Mouse (Mus musculus) limb, embryonic 11.5 days (tissue): ENCODE measurements around the gene Foxj2. TPM values are rescaled to one million over a fixed set of nuclear protein-coding genes. Genes with fewer than 3 reads are reported as not detected.
A peak's percentile ranks its signal among the peaks of the same experiment; 100 is the strongest.

Experiments
- ATAC-seq: fragments of 200-750 bp; cut with Nextera tagmentation; 2 replicates; pipeline ENCODE4 v1.8.0; 2017; ENCODE audit warnings: low read depth; ENCODE audit not compliant: insufficient number of reproducible peaks, low FRiP score, low TSS enrichment
- DNase-seq: peaks from one replicate; pipeline ENCODE4 v3.0.0-alpha.2; 2015; ENCODE audit warnings: low spot score
- H3K27ac ChIP-seq: fragments of 300-500 bp; sonication (generic); replicated peaks from 2 replicates; pipeline ENCODE4 v1.5.1; 2014; ENCODE audit warnings: low read depth, mild to moderate bottlenecking, low read length
- H3K27me3 ChIP-seq: fragments of 300-500 bp; sonication (generic); 2 replicates; pipeline ENCODE4 v1.6.1; 2014; ENCODE audit warnings: mild to moderate bottlenecking, low read length, mixed read lengths; ENCODE audit not compliant: control insufficient read depth, insufficient read depth
- H3K36me3 ChIP-seq: fragments of 300-500 bp; sonication (generic); 2 replicates; pipeline ENCODE4 v1.6.1; 2014; ENCODE audit warnings: mild to moderate bottlenecking, low read length, moderate library complexity, mixed read lengths; ENCODE audit not compliant: control insufficient read depth, insufficient read depth
- H3K4me1 ChIP-seq: fragments of 300-500 bp; sonication (generic); 2 replicates; pipeline ENCODE4 v1.6.1; 2014; ENCODE audit warnings: low read length, mixed read lengths; ENCODE audit not compliant: control insufficient read depth, insufficient read depth
- H3K4me2 ChIP-seq: fragments of 300-500 bp; sonication (generic); 2 replicates; pipeline ENCODE4 v1.6.1; 2014; ENCODE audit warnings: low read depth, mild to moderate bottlenecking, moderate library complexity; ENCODE audit not compliant: severe bottlenecking
- H3K4me3 ChIP-seq: fragments of 300-500 bp; sonication (generic); 2 replicates; pipeline ENCODE4 v1.5.1; 2014; ENCODE audit warnings: low read depth, low read length
- H3K9ac ChIP-seq: fragments of 300-500 bp; sonication (generic); 2 replicates; pipeline ENCODE4 v1.6.1; 2014; ENCODE audit warnings: mild to moderate bottlenecking, low read length
- H3K9me3 ChIP-seq: fragments of 300-500 bp; sonication (generic); 2 replicates; pipeline ENCODE4 v1.6.1; 2016; ENCODE audit warnings: low read length; ENCODE audit not compliant: control insufficient read depth
- WGBS: fragments of 180-500 bp; shearing (Covaris S2); extraction: QIAGEN DNeasy Blood & Tissue Kit; methylation state at CpG from one replicate; pipeline ENCODE4 v1.1.7; 2014; 5-methylcytosine and 5-hydroxymethylcytosine counted together
- polyA plus RNA-seq: library from polyadenylated mRNA; unstranded; fragments of >200 nt; fragmentation: Nextera tagmentation; extraction: Ambion mirVana; gene quantifications from 2 replicates; pipeline ENCODE4 v1.2.1, GENCODE M21; 2014

Gene Foxj2
- polyA plus RNA-seq, 1 experiment from 2014 or later: 3.9 TPM

GRCm38 (mm10) chr6:122784866-122785265 lies 34.8 kb upstream of the Foxj2 start:
- Histone ChIP-seq H3K27ac (no peak overlapping the region), H3K9me3 (no peaks in the 10 kb centered on the region), H3K4me1 (no peaks in the 10 kb centered on the region), H3K4me2 (no peak overlapping the region), H3K36me3 (no peaks in the 10 kb centered on the region), H3K9ac (no peak overlapping the region), H3K27me3 (no peaks in the 10 kb centered on the region), H3K4me3 (no peak overlapping the region)
- DNase-seq (no peak), ATAC-seq (no peak)
- 94% methylated on average over 3 of the region's 3 CpGs for WGBS

GRCm38 (mm10) chr6:122786275-122786674 lies 33.4 kb upstream of the Foxj2 start:
- no peaks in the 10 kb centered on the region for H3K9me3 ChIP-seq
- no peak overlapping the region for H3K9ac ChIP-seq
- no peak overlapping the region for H3K27ac ChIP-seq
- ATAC-seq (no peak), DNase-seq (peak; percentile 74)
- H3K4me3 ChIP-seq: no peak overlapping the region
- H3K4me2 ChIP-seq: no peak overlapping the region
- WGBS: 36% methylated on average over 5 of the region's 5 CpGs
- no peaks in the 10 kb centered on the region for H3K4me1 ChIP-seq
- H3K36me3 ChIP-seq: no peaks in the 10 kb centered on the region
- no peaks in the 10 kb centered on the region for H3K27me3 ChIP-seq

GRCm38 (mm10) chr6:122795254-122795935 lies 24.3 kb upstream of the Foxj2 start:
- H3K9ac ChIP-seq: no peak overlapping the region
- H3K4me2 ChIP-seq: no peak overlapping the region
- no peak overlapping the region for H3K4me3 ChIP-seq
- H3K36me3 ChIP-seq: no peaks in the 10 kb centered on the region
- H3K4me1 ChIP-seq: no peaks in the 10 kb centered on the region
- ATAC-seq (no peak), DNase-seq (no peak)
- H3K27ac ChIP-seq: no peak overlapping the region
- 75% methylated on average over 8 of the region's 8 CpGs for WGBS
- H3K27me3 ChIP-seq: no peaks in the 10 kb centered on the region
- H3K9me3 ChIP-seq: no peaks in the 10 kb centered on the region

- H3K36me3 ChIP-seq: no peaks in the 10 kb centered on the region
- DNase-seq (no peak), ATAC-seq (0 out of 2 replicates have a peak, but pooled peaks have one; percentile 1)
- peak overlapping the region; percentile 94 for H3K4me2 ChIP-seq
- H3K9me3 ChIP-seq: no peaks in the 10 kb centered on the region
- peak overlapping the region; percentile 51 for H3K4me3 ChIP-seq
- H3K4me1 ChIP-seq: peaks cover 4% of the 10 kb centered on the region; the same call in 1 of the 2 replicates
- 40% methylated on average over 10 of the region's 10 CpGs for WGBS
- no peak overlapping the region for H3K27ac ChIP-seq
- H3K27me3 ChIP-seq: no peaks in the 10 kb centered on the region
- H3K9ac ChIP-seq: peak overlapping the region; percentile 78
Measured at GRCm38 (mm10) chr6:122800640-122801300, 18.9 kb upstream of the Foxj2 start.

- Histone ChIP-seq H3K9ac (peak within 1 kb of the TSS; percentile 78), H3K9me3 (no peaks in the 10 kb centered on the region), H3K36me3 (no peaks in the 10 kb centered on the region), H3K4me3 (peak within 1 kb of the TSS; percentile 51), H3K27ac (no peak within 1 kb of the TSS), H3K4me1 (peaks cover 4% of the 10 kb centered on the region; the same call in 1 of the 2 replicates), H3K4me2 (peak within 1 kb of the TSS; percentile 94), H3K27me3 (no peaks in the 10 kb centered on the region)
- ATAC-seq (peak; percentile 58), DNase-seq (peak; percentile 71)
- WGBS: under 1% methylated on average over 45 of the region's 46 CpGs
Measured at GRCm38 (mm10) chr6:122801301-122801800, 18.4 kb upstream of the Foxj2 start, which contains the start of gene Slc2a3. Gene Slc2a3 (minus strand): TSS chr6:122801640.

GRCm38 (mm10) chr6:122801801-122802514 lies 17.8 kb upstream of the Foxj2 start:
- H3K4me1 ChIP-seq: peaks cover 4% of the 10 kb centered on the region; the same call in 1 of the 2 replicates
- H3K36me3 ChIP-seq: no peaks in the 10 kb centered on the region
- DNase-seq: no peak
- WGBS: 3% methylated on average over 34 of the region's 34 CpGs
- peak overlapping the region; percentile 78 for H3K9ac ChIP-seq
- H3K27ac ChIP-seq: no peak overlapping the region
- H3K9me3 ChIP-seq: no peaks in the 10 kb centered on the region
- ATAC-seq: peak; percentile 37
- no peaks in the 10 kb centered on the region for H3K27me3 ChIP-seq
- peak overlapping the region; percentile 94 for H3K4me2 ChIP-seq
- peak overlapping the region; percentile 51 for H3K4me3 ChIP-seq

- WGBS: 34% methylated on average over 5 of the region's 5 CpGs
Measured at GRCm38 (mm10) chr6:122804418-122804817, 15.3 kb upstream of the Foxj2 start.

GRCm38 (mm10) chr6:122810022-122810614 lies 9.6 kb upstream of the Foxj2 start:
- Histone ChIP-seq H3K9ac (peak overlapping the region; percentile 55), H3K4me3 (peak overlapping the region; percentile 47), H3K9me3 (no peaks in the 10 kb centered on the region), H3K27me3 (no peaks in the 10 kb centered on the region), H3K36me3 (no peaks in the 10 kb centered on the region), H3K4me2 (peak overlapping the region; percentile 62), H3K4me1 (no peaks in the 10 kb centered on the region), H3K27ac (peak overlapping the region; percentile 97)
- ATAC-seq (peak; percentile 0; the same call in 1 of the 2 replicates), DNase-seq (no peak)
- under 1% methylated on average over 11 of the region's 11 CpGs for WGBS

More at GRCm38 (mm10) chr6:122804418-122804817, 15.3 kb upstream of the Foxj2 start:
- Histone ChIP-seq H3K4me1 (peaks cover 4% of the 10 kb centered on the region; the same call in 1 of the 2 replicates), H3K4me2 (no peak overlapping the region), H3K27me3 (no peaks in the 10 kb centered on the region), H3K9ac (no peak overlapping the region), H3K9me3 (no peaks in the 10 kb centered on the region), H3K36me3 (no peaks in the 10 kb centered on the region), H3K4me3 (no peak overlapping the region), H3K27ac (no peak overlapping the region)
- ATAC-seq (no peak), DNase-seq (peak; percentile 85)
